Mouse (Mus musculus) neural tube, embryonic 13.5 days (tissue): Measurements from ENCODE around the gene Frmd4b. TPM values are rescaled to one million over a fixed set of nuclear protein-coding genes. Genes with fewer than 3 reads are reported as not detected.

Experiments
- ATAC-seq: fragments of 200-750 bp; cut with Nextera tagmentation; 2 replicates; pipeline ENCODE4 v1.8.0; 2017; ENCODE audit warnings: low read depth, mild to moderate bottlenecking, moderate TSS enrichment, moderate library complexity
- H3K27ac ChIP-seq: fragments of 300-500 bp; sonication (generic); replicated peaks from 2 replicates; pipeline ENCODE4 v1.5.1; 2015; ENCODE audit warnings: moderate library complexity, mild to moderate bottlenecking, inconsistent platforms
- H3K27me3 ChIP-seq: fragments of 300-500 bp; sonication (generic); 2 replicates; pipeline ENCODE4 v1.6.1; 2015; ENCODE audit warnings: mild to moderate bottlenecking, inconsistent platforms
- H3K36me3 ChIP-seq: fragments of 300-500 bp; sonication (generic); 2 replicates; pipeline ENCODE4 v1.6.1; 2015; ENCODE audit warnings: mild to moderate bottlenecking, inconsistent platforms
- H3K4me1 ChIP-seq: fragments of 300-500 bp; sonication (generic); replicated peaks from 2 replicates; pipeline ENCODE4 v1.6.1; 2015; ENCODE audit warnings: inconsistent platforms
- H3K4me2 ChIP-seq: fragments of 300-500 bp; sonication (generic); 2 replicates; pipeline ENCODE4 v1.6.1; 2015; ENCODE audit warnings: inconsistent platforms, mild to moderate bottlenecking, moderate library complexity
- H3K4me3 ChIP-seq: fragments of 300-500 bp; sonication (generic); 2 replicates; pipeline ENCODE4 v1.5.1; 2015; ENCODE audit warnings: mild to moderate bottlenecking, inconsistent platforms
- H3K9ac ChIP-seq: fragments of 300-500 bp; sonication (generic); 2 replicates; pipeline ENCODE4 v1.6.1; 2015; ENCODE audit warnings: moderate library complexity, mild to moderate bottlenecking, inconsistent platforms
- H3K9me3 ChIP-seq: fragments of 300-500 bp; sonication (generic); 2 replicates; pipeline ENCODE4 v1.6.1; 2016; ENCODE audit warnings: inconsistent platforms
- WGBS: fragments of 180-500 bp; shearing (Covaris S2); methylation state at CpG from one replicate; pipeline ENCODE4 v1.1.7; 2015; 5-methylcytosine and 5-hydroxymethylcytosine counted together
- polyA plus RNA-seq: library from polyadenylated mRNA; unstranded; fragments of >200 nt; fragmentation: Nextera tagmentation; extraction: Ambion mirVana; gene quantifications from 2 replicates; pipeline ENCODE4 v1.2.1, GENCODE M21; 2015

The Frmd4b gene
- polyA plus RNA-seq: 28.7 and 30.9 TPM in 2 replicates

GRCm38 (mm10) chr6:97617266-97617743, at the start of gene Frmd4b:
Gene Frmd4b (minus strand): TSS chr6:97617541.
- Histone ChIP-seq H3K36me3 (no peaks in the 10 kb centered on the region), H3K4me3 (peak within 1 kb of the TSS; percentile 86), H3K27me3 (no peaks in the 10 kb centered on the region), H3K4me1 (peaks cover 43% of the 10 kb centered on the region), H3K9ac (peak within 1 kb of the TSS; percentile 88), H3K9me3 (no peaks in the 10 kb centered on the region), H3K4me2 (peak within 1 kb of the TSS; percentile 75), H3K27ac (peak within 1 kb of the TSS; percentile 97)
- WGBS: 1% methylated on average over 42 of the region's 42 CpGs
- ATAC-seq: peak; percentile 96

GRCm38 (mm10) chr6:97666417-97666816, 49.1 kb upstream of the Frmd4b start:
- no peaks in the 10 kb centered on the region for H3K9me3 ChIP-seq
- H3K4me1 ChIP-seq: peaks cover 18% of the 10 kb centered on the region
- H3K36me3 ChIP-seq: no peaks in the 10 kb centered on the region
- no peak overlapping the region for H3K4me3 ChIP-seq
- H3K27ac ChIP-seq: peak overlapping the region; percentile 81; the same call in 1 of the 2 replicates
- H3K4me2 ChIP-seq: no peak overlapping the region
- WGBS: 3% methylated on average over 2 of the region's 2 CpGs
- H3K9ac ChIP-seq: no peak overlapping the region
- no peaks in the 10 kb centered on the region for H3K27me3 ChIP-seq
- peak; percentile 54; the same call in 1 of the 2 replicates for ATAC-seq

DNA sequence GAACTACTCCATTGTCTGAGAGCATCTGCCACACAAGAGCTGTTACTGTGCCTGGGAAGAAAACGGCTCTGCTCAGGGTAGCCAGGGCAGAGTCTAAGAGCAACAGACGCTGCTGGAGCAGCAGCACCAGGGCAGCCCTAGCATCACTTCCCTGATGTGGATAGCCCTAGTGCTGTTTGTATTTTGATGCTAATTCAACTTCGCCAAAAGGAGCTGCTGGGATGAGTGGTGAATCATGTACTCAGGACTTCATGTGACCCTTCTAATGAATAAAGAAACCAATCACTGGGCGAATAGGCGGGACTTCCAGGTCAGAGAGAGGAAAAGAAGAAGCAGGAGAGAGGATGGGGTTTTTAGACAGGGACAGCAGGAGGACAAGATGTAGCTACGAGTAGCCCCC, 41.6 kb upstream of the Frmd4b start:
- Histone ChIP-seq H3K4me3 (no peak overlapping the region), H3K27ac (no peak overlapping the region), H3K4me1 (no peaks in the 10 kb centered on the region), H3K27me3 (no peaks in the 10 kb centered on the region), H3K4me2 (no peak overlapping the region), H3K36me3 (no peaks in the 10 kb centered on the region), H3K9ac (no peak overlapping the region), H3K9me3 (no peaks in the 10 kb centered on the region; the same call in 1 of the 2 replicates)
- WGBS: 78% methylated on average over 6 of the region's 6 CpGs
- ATAC-seq: no peak

DNA sequence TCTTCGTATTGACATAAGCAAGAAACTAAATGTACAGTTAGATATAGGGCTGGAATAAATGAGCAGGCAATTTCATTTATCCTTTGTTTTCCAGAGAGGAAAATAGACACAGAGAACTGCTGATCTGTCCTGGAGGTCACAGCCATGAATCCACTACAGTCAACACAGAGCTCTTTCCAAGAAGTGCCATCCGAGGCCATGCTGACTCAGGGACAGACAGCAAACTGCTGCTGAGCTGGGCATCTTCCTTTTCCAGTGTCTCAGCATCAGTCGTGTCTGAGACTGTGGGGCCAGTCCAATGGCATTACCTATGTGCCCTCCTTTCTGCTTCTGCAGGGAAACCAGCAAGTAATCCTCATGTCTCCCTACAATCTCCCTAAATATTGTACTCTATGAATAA, 38.6 kb upstream of the Frmd4b start:
- Histone ChIP-seq H3K27ac (no peak overlapping the region), H3K9ac (no peak overlapping the region), H3K9me3 (no peaks in the 10 kb centered on the region; the same call in 1 of the 2 replicates), H3K4me2 (no peak overlapping the region), H3K4me1 (no peaks in the 10 kb centered on the region), H3K4me3 (no peak overlapping the region), H3K27me3 (no peaks in the 10 kb centered on the region), H3K36me3 (no peaks in the 10 kb centered on the region)
- 86% methylated on average over 3 of the region's 3 CpGs for WGBS
- ATAC-seq: no peak

GRCm38 (mm10) chr6:97647501-97647900, 30.2 kb upstream of the Frmd4b start:
- H3K9me3 ChIP-seq: no peaks in the 10 kb centered on the region
- H3K36me3 ChIP-seq: no peaks in the 10 kb centered on the region
- ATAC-seq: no peak
- no peak overlapping the region for H3K4me3 ChIP-seq
- 94% methylated on average over 14 of the region's 14 CpGs for WGBS
- H3K4me1 ChIP-seq: no peaks in the 10 kb centered on the region
- no peak overlapping the region for H3K27ac ChIP-seq
- H3K9ac ChIP-seq: no peak overlapping the region
- H3K27me3 ChIP-seq: no peaks in the 10 kb centered on the region
- no peak overlapping the region for H3K4me2 ChIP-seq

DNA sequence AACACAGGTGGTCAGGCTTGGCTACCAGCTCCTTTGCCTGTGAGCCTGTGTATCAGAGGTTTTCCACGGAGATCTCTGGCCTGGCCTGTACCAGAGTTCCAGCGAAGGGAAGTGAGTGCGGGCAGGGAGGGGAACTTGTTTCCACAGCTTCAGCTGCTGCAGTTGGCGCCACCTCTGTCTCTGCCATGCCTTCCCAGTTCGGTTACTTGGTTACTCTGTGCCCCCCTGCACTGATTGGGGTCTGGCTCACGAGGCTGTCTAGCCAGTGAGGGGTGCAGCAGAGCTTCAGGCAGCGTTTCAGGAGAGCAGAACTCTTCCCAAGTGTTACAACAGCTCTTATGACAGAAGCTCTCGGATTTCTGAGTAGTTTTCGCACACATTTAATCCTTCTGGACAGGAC, 6.0 kb upstream of the Frmd4b start:
- H3K9me3 ChIP-seq: no peaks in the 10 kb centered on the region
- no peak overlapping the region for H3K4me2 ChIP-seq
- H3K27me3 ChIP-seq: no peaks in the 10 kb centered on the region
- H3K9ac ChIP-seq: no peak overlapping the region
- no peak for ATAC-seq
- H3K4me3 ChIP-seq: no peak overlapping the region
- H3K4me1 ChIP-seq: peaks cover 5% of the 10 kb centered on the region; the same call in 1 of the 2 replicates
- H3K36me3 ChIP-seq: no peaks in the 10 kb centered on the region
- no peak overlapping the region for H3K27ac ChIP-seq
- WGBS: 64% methylated on average over 9 of the region's 9 CpGs

DNA sequence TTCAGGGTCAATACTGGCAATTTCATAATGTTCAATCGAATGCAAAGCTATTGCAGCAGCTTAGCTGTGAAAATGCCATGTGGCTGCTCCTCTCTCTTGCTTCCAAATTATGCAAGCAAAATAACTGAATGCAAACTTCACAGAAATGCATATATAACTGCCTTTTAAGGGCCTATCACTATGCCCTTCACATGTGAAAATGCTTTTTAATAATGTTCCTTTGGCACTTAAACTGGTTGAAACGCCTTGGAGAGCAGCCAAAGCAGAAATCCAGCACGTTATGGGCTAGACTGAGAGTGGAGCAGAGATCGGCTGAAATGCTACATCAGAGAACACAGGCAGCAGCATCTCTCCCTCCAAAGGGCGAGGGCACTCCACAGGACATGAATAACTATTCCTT, 4.9 kb upstream of the Frmd4b start:
- Histone ChIP-seq H3K4me3 (no peak overlapping the region), H3K4me1 (peaks cover 9% of the 10 kb centered on the region; the same call in 1 of the 2 replicates), H3K9ac (no peak overlapping the region), H3K4me2 (no peak overlapping the region), H3K27me3 (no peaks in the 10 kb centered on the region), H3K9me3 (no peaks in the 10 kb centered on the region), H3K27ac (no peak overlapping the region), H3K36me3 (no peaks in the 10 kb centered on the region)
- WGBS: 50% methylated on average over 5 of the region's 5 CpGs
- no peak for ATAC-seq

DNA sequence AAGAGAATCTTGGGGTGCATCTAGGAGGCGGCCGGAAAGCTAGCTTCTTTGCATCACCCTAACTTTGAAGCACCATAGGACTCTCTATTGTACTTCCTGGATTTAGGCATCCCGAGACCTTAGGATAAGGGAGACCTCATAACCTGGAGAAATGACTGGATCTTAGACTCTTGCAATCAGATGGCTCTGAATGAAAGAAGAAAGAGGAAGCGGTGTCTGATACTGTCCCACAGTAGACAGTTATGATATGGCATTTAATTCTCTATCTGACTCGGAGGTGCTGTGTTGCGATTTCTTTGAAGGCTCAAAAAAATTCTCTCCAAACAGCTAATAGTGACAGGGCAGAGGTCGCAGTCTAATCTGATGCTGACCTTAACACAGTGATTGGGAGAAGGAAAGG, 433 bp upstream of the Frmd4b start:
- Histone ChIP-seq H3K27ac (peak overlapping the region; percentile 97), H3K9me3 (no peaks in the 10 kb centered on the region), H3K36me3 (no peaks in the 10 kb centered on the region), H3K4me1 (peaks cover 45% of the 10 kb centered on the region), H3K27me3 (no peaks in the 10 kb centered on the region), H3K4me2 (peak overlapping the region; percentile 75), H3K4me3 (peak overlapping the region; percentile 86), H3K9ac (peak overlapping the region; percentile 88)
- WGBS: 26% methylated on average over 7 of the region's 7 CpGs
- no peak for ATAC-seq

- under 1% methylated on average over 40 of the region's 40 CpGs for WGBS
- Histone ChIP-seq H3K4me2 (peak overlapping the region; percentile 75), H3K4me3 (peak overlapping the region; percentile 86), H3K9me3 (no peaks in the 10 kb centered on the region), H3K4me1 (peaks cover 41% of the 10 kb centered on the region), H3K36me3 (no peaks in the 10 kb centered on the region), H3K27me3 (no peaks in the 10 kb centered on the region), H3K27ac (peak overlapping the region; percentile 97), H3K9ac (peak overlapping the region; percentile 88)
- peak; percentile 83 for ATAC-seq
These were observed 579 bp downstream of the Frmd4b start for GRCm38 (mm10) chr6:97616658-97617265.

GRCm38 (mm10) chr6:97615901-97616461, 1.4 kb downstream of the Frmd4b start:
- Histone ChIP-seq H3K36me3 (no peaks in the 10 kb centered on the region), H3K4me1 (peaks cover 42% of the 10 kb centered on the region), H3K27ac (peak overlapping the region; percentile 97), H3K4me3 (peak overlapping the region; percentile 86), H3K9ac (peak overlapping the region; percentile 88), H3K4me2 (peak overlapping the region; percentile 75), H3K9me3 (no peaks in the 10 kb centered on the region), H3K27me3 (no peaks in the 10 kb centered on the region)
- ATAC-seq: no peak
- WGBS: 3% methylated on average over 16 of the region's 16 CpGs

DNA sequence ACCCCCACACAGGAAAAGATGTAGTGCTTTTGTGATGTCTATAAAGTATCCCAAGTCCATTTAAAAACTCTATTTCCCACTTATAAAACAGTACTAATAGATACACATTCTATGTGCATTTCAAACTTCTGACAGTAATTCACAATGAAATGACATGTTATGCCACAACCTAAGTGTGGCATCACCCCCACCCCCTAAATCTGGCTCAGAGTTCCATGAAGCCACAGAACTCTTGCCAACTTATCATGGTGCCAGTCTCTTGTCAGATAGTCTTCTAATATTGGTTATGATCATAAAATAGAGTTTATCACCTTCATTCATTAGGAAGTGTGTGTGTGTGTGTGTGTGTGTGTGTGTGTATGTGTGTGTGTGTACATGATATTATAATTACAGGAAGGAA, 3.2 kb downstream of the Frmd4b start:
- no peak for ATAC-seq
- H3K4me3 ChIP-seq: peak overlapping the region; percentile 86; the same call in 1 of the 2 replicates
- peaks cover 60% of the 10 kb centered on the region for H3K4me1 ChIP-seq
- H3K9ac ChIP-seq: no peak overlapping the region
- no peaks in the 10 kb centered on the region for H3K27me3 ChIP-seq
- H3K9me3 ChIP-seq: no peaks in the 10 kb centered on the region
- H3K36me3 ChIP-seq: no peaks in the 10 kb centered on the region
- peak overlapping the region; percentile 75 for H3K4me2 ChIP-seq
- no peak overlapping the region for H3K27ac ChIP-seq

GRCm38 (mm10) chr6:97612861-97613260, 4.5 kb downstream of the Frmd4b start:
- Histone ChIP-seq H3K27ac (no peak overlapping the region), H3K9me3 (no peaks in the 10 kb centered on the region), H3K4me3 (no peak overlapping the region), H3K4me2 (0 out of 2 replicates have a peak overlapping the region, but pooled peaks have one; percentile 75), H3K36me3 (no peaks in the 10 kb centered on the region), H3K4me1 (peaks cover 72% of the 10 kb centered on the region), H3K27me3 (no peaks in the 10 kb centered on the region), H3K9ac (no peak overlapping the region)
- no peak for ATAC-seq
- WGBS: 66% methylated on average over 5 of the region's 5 CpGs
